Mouse (Mus musculus) intestine, embryonic 14.5 days (tissue): ENCODE measurements at regions not wholly inside any gene's neighbourhood (a gene's known extent, or its start where the extent isn't known, plus 50 kb on each side); places are given as distances from the start of the nearest gene placed in this dataset.
A peak's percentile ranks its signal among the peaks of the same experiment; 100 is the strongest.
"Not testable (repeated sequence)": the region's sequence is repeated elsewhere in the genome, so short reads cannot be mapped to it uniquely, and the experiment has no call there.

Experiments used
- ATAC-seq: fragments of 200-750 bp; cut with Nextera tagmentation; replicated peaks from 2 replicates; pipeline ENCODE4 v1.8.0; 2017; ENCODE audit warnings: low read depth, moderate number of reproducible peaks, moderate TSS enrichment, moderate library complexity; ENCODE audit not compliant: low FRiP score, low TSS enrichment
- DNase-seq: peaks from one replicate; pipeline ENCODE4 v3.0.0-alpha.2; 2018; ENCODE audit warnings: low spot score
- H3K27ac ChIP-seq: fragments of 300-500 bp; sonication (generic); 2 replicates; pipeline ENCODE4 v1.5.1; 2014; ENCODE audit warnings: low read depth, mild to moderate bottlenecking, control low read depth
- H3K27me3 ChIP-seq: fragments of 300-500 bp; sonication (generic); replicated peaks from 2 replicates; pipeline ENCODE4 v1.6.1; 2014; ENCODE audit warnings: low read length, control low read depth; ENCODE audit not compliant: control insufficient read depth, insufficient read depth
- H3K36me3 ChIP-seq: fragments of 300-500 bp; sonication (generic); 2 replicates; pipeline ENCODE4 v1.6.1; 2014; ENCODE audit warnings: low read length, control low read depth; ENCODE audit not compliant: control insufficient read depth, insufficient read depth
- H3K4me1 ChIP-seq: fragments of 300-500 bp; sonication (generic); replicated peaks from 2 replicates; pipeline ENCODE4 v1.6.1; 2014; ENCODE audit warnings: low read length, control low read depth, mixed read lengths; ENCODE audit not compliant: control insufficient read depth, insufficient read depth
- H3K4me2 ChIP-seq: fragments of 300-500 bp; sonication (generic); 2 replicates; pipeline ENCODE4 v1.6.1; 2014; ENCODE audit warnings: low read length
- H3K4me3 ChIP-seq: fragments of 300-500 bp; sonication (generic); 2 replicates; pipeline ENCODE4 v1.5.1; 2014; ENCODE audit warnings: low read depth, low read length, control low read depth, mixed read lengths
- H3K9ac ChIP-seq: fragments of 300-500 bp; sonication (generic); 2 replicates; pipeline ENCODE4 v1.6.1; 2014; ENCODE audit warnings: mild to moderate bottlenecking, low read length
- H3K9me3 ChIP-seq: fragments of 300-500 bp; sonication (generic); 2 replicates; pipeline ENCODE4 v1.6.1; 2016; ENCODE audit warnings: low read length, control low read depth; ENCODE audit not compliant: control insufficient read depth
- WGBS: fragments of 180-500 bp; shearing (Covaris S2); extraction: QIAGEN DNeasy Blood & Tissue Kit; methylation state at CpG from one replicate; pipeline ENCODE4 v1.1.7; 2014; 5-methylcytosine and 5-hydroxymethylcytosine counted together

GRCm38 (mm10) chr17:58820588-58821195 is 170.5 kb downstream of the Pdzph1 start:
- ATAC-seq = no peak
- WGBS = 66% methylated on average over 4 of the region's 4 CpGs
- Histone ChIP-seq H3K9me3 (no peaks in the 10 kb centered on the region), H3K4me3 (no peak overlapping the region), H3K9ac (no peak overlapping the region), H3K36me3 (no peaks in the 10 kb centered on the region), H3K4me2 (no peak overlapping the region), H3K27me3 (no peaks in the 10 kb centered on the region), H3K27ac (no peak overlapping the region), H3K4me1 (no peaks in the 10 kb centered on the region)
- no peak for DNase-seq

GRCm38 (mm10) chr17:58819339-58819738 is 171.8 kb downstream of the Pdzph1 start:
- no peaks in the 10 kb centered on the region for H3K36me3 ChIP-seq
- H3K9me3 ChIP-seq = no peaks in the 10 kb centered on the region
- 66% methylated on average over 2 of the region's 2 CpGs for WGBS
- no peaks in the 10 kb centered on the region for H3K4me1 ChIP-seq
- no peak overlapping the region for H3K4me2 ChIP-seq
- no peaks in the 10 kb centered on the region for H3K27me3 ChIP-seq
- no peak overlapping the region for H3K9ac ChIP-seq
- DNase-seq (no peak), ATAC-seq (no peak)
- no peak overlapping the region for H3K4me3 ChIP-seq
- no peak overlapping the region for H3K27ac ChIP-seq

GRCm38 (mm10) chr17:58775451-58775850 is 215.7 kb downstream of the Pdzph1 start:
- H3K9ac ChIP-seq, H3K27ac ChIP-seq, H3K4me2 ChIP-seq, H3K36me3 ChIP-seq, H3K4me3 ChIP-seq, H3K4me1 ChIP-seq, DNase-seq, H3K27me3 ChIP-seq, ATAC-seq, H3K9me3 ChIP-seq: not testable (repeated sequence)
- 97% methylated on average over 3 of the region's 3 CpGs for WGBS

GRCm38 (mm10) chr17:58773595-58773994 is 217.6 kb downstream of the Pdzph1 start:
- no peak overlapping the region for H3K9ac ChIP-seq
- no peaks in the 10 kb centered on the region for H3K36me3 ChIP-seq
- no peaks in the 10 kb centered on the region for H3K4me1 ChIP-seq
- no peak overlapping the region for H3K27ac ChIP-seq
- no peaks in the 10 kb centered on the region for H3K27me3 ChIP-seq
- no peaks in the 10 kb centered on the region for H3K9me3 ChIP-seq
- no peak overlapping the region for H3K4me3 ChIP-seq
- no peak overlapping the region for H3K4me2 ChIP-seq
- DNase-seq (no peak), ATAC-seq (no peak)

DNA sequence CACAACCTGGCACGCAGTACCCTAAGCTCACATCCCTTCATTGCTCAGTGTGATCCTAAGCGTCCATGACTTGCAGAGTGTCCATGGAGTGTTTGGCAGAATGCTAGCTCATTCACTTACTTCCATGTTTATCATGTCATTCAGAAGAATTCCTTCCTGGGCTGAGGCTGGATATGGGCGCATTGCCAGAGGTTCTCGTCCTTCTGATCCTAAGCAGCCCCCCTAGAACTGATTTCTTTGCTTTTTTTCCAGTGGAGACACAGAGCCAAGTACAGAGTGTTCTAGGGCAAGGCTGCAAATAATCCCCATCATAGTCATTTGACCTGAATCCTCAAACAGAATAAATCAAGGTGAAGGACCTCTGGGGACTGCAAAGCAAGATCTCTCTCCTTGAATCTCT is 226.0 kb downstream of the Pdzph1 start:
- Histone ChIP-seq H3K27me3 (no peaks in the 10 kb centered on the region), H3K36me3 (no peaks in the 10 kb centered on the region), H3K4me3 (no peak overlapping the region), H3K4me1 (no peaks in the 10 kb centered on the region), H3K9ac (no peak overlapping the region), H3K9me3 (no peaks in the 10 kb centered on the region), H3K4me2 (no peak overlapping the region), H3K27ac (no peak overlapping the region)
- ATAC-seq (no peak), DNase-seq (peak; percentile 53)
- WGBS = 53% methylated on average over 4 of the region's 4 CpGs

DNA sequence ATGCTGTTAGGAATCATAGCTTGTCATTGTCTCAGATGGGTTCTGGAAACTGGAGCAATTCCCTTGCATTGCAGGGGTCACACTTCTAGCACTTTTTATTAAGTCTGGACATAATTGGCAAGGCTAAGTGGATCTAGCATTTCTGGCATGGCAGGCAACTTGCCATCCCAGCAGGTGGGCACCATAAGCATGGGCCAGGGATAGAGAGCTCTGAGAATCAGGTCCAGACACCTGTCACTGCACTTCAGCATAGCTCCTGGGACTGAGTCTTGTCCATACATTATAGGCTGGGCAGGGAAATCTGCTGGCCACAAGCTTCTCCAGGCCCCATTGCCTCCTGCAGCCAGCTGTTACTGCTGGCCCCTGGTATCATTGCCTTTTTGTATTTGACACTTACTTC is 242.2 kb downstream of the Pdzph1 start:
- Histone ChIP-seq H3K4me2 (no peak overlapping the region), H3K4me3 (no peak overlapping the region), H3K27ac (no peak overlapping the region), H3K9me3 (no peaks in the 10 kb centered on the region), H3K27me3 (no peaks in the 10 kb centered on the region), H3K36me3 (no peaks in the 10 kb centered on the region), H3K9ac (no peak overlapping the region), H3K4me1 (no peaks in the 10 kb centered on the region)
- no peak for ATAC-seq
- no peak for DNase-seq

DNA sequence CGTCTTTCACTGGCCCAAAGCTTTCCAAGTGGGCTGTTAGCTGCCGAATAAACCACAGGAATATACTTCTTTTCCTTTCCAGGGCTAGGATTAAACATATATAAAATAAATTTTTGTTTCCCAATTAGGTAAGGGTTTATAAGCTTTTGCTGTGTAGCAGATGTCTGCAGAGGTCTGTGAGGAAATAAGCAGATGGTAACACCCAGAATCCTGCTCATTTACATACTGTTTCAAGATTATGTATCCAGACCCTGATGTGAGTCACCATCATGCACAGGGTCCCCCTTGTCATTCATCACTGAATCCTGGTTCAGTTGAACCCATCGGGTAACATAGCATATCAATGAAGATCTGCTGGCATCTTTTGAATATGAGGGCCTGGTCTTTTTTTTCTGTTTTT is 242.9 kb downstream of the Pdzph1 start:
- no peaks in the 10 kb centered on the region for H3K27me3 ChIP-seq
- no peaks in the 10 kb centered on the region for H3K36me3 ChIP-seq
- no peak for ATAC-seq
- H3K4me2 ChIP-seq = no peak overlapping the region
- H3K9me3 ChIP-seq = no peaks in the 10 kb centered on the region
- no peaks in the 10 kb centered on the region for H3K4me1 ChIP-seq
- no peak overlapping the region for H3K9ac ChIP-seq
- no peak overlapping the region for H3K4me3 ChIP-seq
- DNase-seq = no peak
- no peak overlapping the region for H3K27ac ChIP-seq
- WGBS = 89% methylated on average over 3 of the region's 3 CpGs

- H3K4me3 ChIP-seq = no peak overlapping the region
These were observed 280.3 kb downstream of the Pdzph1 start for GRCm38 (mm10) chr17:58710748-58711478.

GRCm38 (mm10) chr17:58690211-58690610 is 301.0 kb downstream of the Pdzph1 start:
- 79% methylated on average over 1 of the region's 1 CpGs for WGBS
- Histone ChIP-seq H3K4me2 (no peak overlapping the region), H3K9ac (no peak overlapping the region), H3K9me3 (no peaks in the 10 kb centered on the region), H3K4me3 (no peak overlapping the region), H3K27me3 (no peaks in the 10 kb centered on the region), H3K27ac (no peak overlapping the region), H3K36me3 (no peaks in the 10 kb centered on the region), H3K4me1 (no peaks in the 10 kb centered on the region)
- DNase-seq = no peak
- ATAC-seq = no peak

More at GRCm38 (mm10) chr17:58710748-58711478, 280.3 kb downstream of the Pdzph1 start:
- Histone ChIP-seq H3K36me3 (no peaks in the 10 kb centered on the region), H3K4me2 (no peak overlapping the region), H3K9ac (no peak overlapping the region), H3K27ac (no peak overlapping the region), H3K9me3 (no peaks in the 10 kb centered on the region), H3K27me3 (no peaks in the 10 kb centered on the region), H3K4me1 (no peaks in the 10 kb centered on the region)
- ATAC-seq (no peak), DNase-seq (no peak)
- WGBS = 84% methylated on average over 2 of the region's 2 CpGs
